Mouse (Mus musculus): ENCODE measurements around the gene Shank1. TPM values are rescaled to one million over a fixed set of nuclear protein-coding genes. Genes with fewer than 3 reads are reported as not detected.
A peak's percentile ranks its signal among the peaks of the same experiment; 100 is the strongest.

Shank1 gene
- polyA plus RNA-seq, 1 experiment from 2014 or later = 1.5 TPM

- WGBS = 1% methylated on average over 46 of the region's 54 CpGs
- no peak overlapping the region for H3K27ac ChIP-seq (ENCODE audit: low read length)
- no peaks in the 10 kb centered on the region for H3K9me3 ChIP-seq (ENCODE audit: low read length)
- peak overlapping the region; percentile 79 for H3K4me2 ChIP-seq (replicated peaks; ENCODE audit: low read depth, low read length)
- peak overlapping the region; percentile 42 for H3K4me3 ChIP-seq (ENCODE audit: low read length)
- ATAC-seq (ENCODE audit: low FRiP score, low TSS enrichment) = 0 out of 2 replicates have a peak, but pooled peaks have one; percentile 58
- peaks cover 5% of the 10 kb centered on the region; the same call in 1 of the 2 replicates for H3K4me1 ChIP-seq (ENCODE audit: insufficient read depth, low read length)
- H3K9ac ChIP-seq (replicated peaks; ENCODE audit: low read length) = no peak overlapping the region
- peaks cover 55% of the 10 kb centered on the region for H3K27me3 ChIP-seq (ENCODE audit: insufficient read depth, low read length)
- H3K36me3 ChIP-seq (ENCODE audit: insufficient read depth, low read length) = no peaks in the 10 kb centered on the region
These were observed 26.3 kb downstream of the Shank1 start for GRCm38 (mm10) chr7:44336046-44337021.

GRCm38 (mm10) chr7:44337121-44337849 lies 27.2 kb downstream of the Shank1 start:
- Histone ChIP-seq H3K4me3 (ENCODE audit: low read length) (no peak overlapping the region), H3K4me1 (ENCODE audit: insufficient read depth, low read length) (peaks cover 5% of the 10 kb centered on the region; the same call in 1 of the 2 replicates), H3K9ac (replicated peaks; ENCODE audit: low read length) (no peak overlapping the region), H3K27me3 (ENCODE audit: insufficient read depth, low read length) (peaks cover 55% of the 10 kb centered on the region), H3K4me2 (replicated peaks; ENCODE audit: low read depth, low read length) (no peak overlapping the region), H3K27ac (ENCODE audit: low read length) (no peak overlapping the region), H3K36me3 (ENCODE audit: insufficient read depth, low read length) (no peaks in the 10 kb centered on the region), H3K9me3 (ENCODE audit: low read length) (no peaks in the 10 kb centered on the region)
- 3% methylated on average over 32 of the region's 32 CpGs for WGBS
- ATAC-seq (ENCODE audit: low FRiP score, low TSS enrichment) = 0 out of 2 replicates have a peak, but pooled peaks have one; percentile 14

- Histone ChIP-seq H3K9me3 (ENCODE audit: low read length) (no peaks in the 10 kb centered on the region), H3K36me3 (ENCODE audit: insufficient read depth, low read length) (no peaks in the 10 kb centered on the region), H3K9ac (replicated peaks; ENCODE audit: low read length) (no peak overlapping the region), H3K27me3 (ENCODE audit: insufficient read depth, low read length) (peaks cover 41% of the 10 kb centered on the region), H3K4me3 (ENCODE audit: low read length) (no peak overlapping the region), H3K27ac (ENCODE audit: low read length) (no peak overlapping the region), H3K4me2 (replicated peaks; ENCODE audit: low read depth, low read length) (no peak overlapping the region), H3K4me1 (ENCODE audit: insufficient read depth, low read length) (peaks cover 12% of the 10 kb centered on the region)
- ATAC-seq (ENCODE audit: low FRiP score, low TSS enrichment) = no peak
- WGBS = 70% methylated on average over 6 of the region's 6 CpGs
These were observed 30.2 kb downstream of the Shank1 start for GRCm38 (mm10) chr7:44340226-44340625.

- Histone ChIP-seq H3K27ac (ENCODE audit: low read length) (no peak overlapping the region), H3K4me3 (ENCODE audit: low read length) (no peak overlapping the region), H3K9ac (replicated peaks; ENCODE audit: low read length) (no peak overlapping the region), H3K27me3 (ENCODE audit: insufficient read depth, low read length) (peaks cover 32% of the 10 kb centered on the region), H3K36me3 (ENCODE audit: insufficient read depth, low read length) (no peaks in the 10 kb centered on the region), H3K4me2 (replicated peaks; ENCODE audit: low read depth, low read length) (no peak overlapping the region), H3K9me3 (ENCODE audit: low read length) (no peaks in the 10 kb centered on the region), H3K4me1 (ENCODE audit: insufficient read depth, low read length) (peaks cover 8% of the 10 kb centered on the region)
- WGBS = 77% methylated on average over 10 of the region's 10 CpGs
- no peak for ATAC-seq (ENCODE audit: low FRiP score, low TSS enrichment)
These were observed 31.1 kb downstream of the Shank1 start for GRCm38 (mm10) chr7:44341119-44341518.

- no peak overlapping the region for H3K4me3 ChIP-seq (ENCODE audit: low read length)
- no peak overlapping the region for H3K4me2 ChIP-seq (replicated peaks; ENCODE audit: low read depth, low read length)
- H3K27ac ChIP-seq (ENCODE audit: low read length) = no peak overlapping the region
- no peak overlapping the region for H3K9ac ChIP-seq (replicated peaks; ENCODE audit: low read length)
- 59% methylated on average over 5 of the region's 5 CpGs for WGBS
- H3K27me3 ChIP-seq (ENCODE audit: insufficient read depth, low read length) = peaks cover 26% of the 10 kb centered on the region
- ATAC-seq (ENCODE audit: low FRiP score, low TSS enrichment) = no peak
- H3K4me1 ChIP-seq (ENCODE audit: insufficient read depth, low read length) = peaks cover 7% of the 10 kb centered on the region; the same call in 1 of the 2 replicates
- H3K9me3 ChIP-seq (ENCODE audit: low read length) = no peaks in the 10 kb centered on the region
- H3K36me3 ChIP-seq (ENCODE audit: insufficient read depth, low read length) = no peaks in the 10 kb centered on the region
These were observed 31.7 kb downstream of the Shank1 start for GRCm38 (mm10) chr7:44341714-44342113.

GRCm38 (mm10) chr7:44343459-44344015 lies 33.5 kb downstream of the Shank1 start:
- Histone ChIP-seq H3K4me1 (ENCODE audit: insufficient read depth, low read length) (peaks cover 7% of the 10 kb centered on the region; the same call in 1 of the 2 replicates), H3K9me3 (ENCODE audit: low read length) (no peaks in the 10 kb centered on the region), H3K27me3 (ENCODE audit: insufficient read depth, low read length) (peaks cover 8% of the 10 kb centered on the region), H3K27ac (ENCODE audit: low read length) (no peak overlapping the region), H3K4me3 (ENCODE audit: low read length) (no peak overlapping the region), H3K36me3 (ENCODE audit: insufficient read depth, low read length) (no peaks in the 10 kb centered on the region), H3K4me2 (replicated peaks; ENCODE audit: low read depth, low read length) (no peak overlapping the region), H3K9ac (replicated peaks; ENCODE audit: low read length) (no peak overlapping the region)
- ATAC-seq (ENCODE audit: low FRiP score, low TSS enrichment) = peak; percentile 46; the same call in 1 of the 2 replicates
- WGBS = 6% methylated on average over 11 of the region's 11 CpGs

- H3K36me3 ChIP-seq (ENCODE audit: insufficient read depth, low read length) = no peaks in the 10 kb centered on the region
- H3K4me3 ChIP-seq (ENCODE audit: low read length) = no peak overlapping the region
- WGBS = 67% methylated on average over 12 of the region's 12 CpGs
- H3K9me3 ChIP-seq (ENCODE audit: low read length) = no peaks in the 10 kb centered on the region
- H3K27ac ChIP-seq (ENCODE audit: low read length) = no peak overlapping the region
- ATAC-seq (ENCODE audit: low FRiP score, low TSS enrichment) = no peak
- H3K27me3 ChIP-seq (ENCODE audit: insufficient read depth, low read length) = peaks cover 6% of the 10 kb centered on the region
- no peak overlapping the region for H3K4me2 ChIP-seq (replicated peaks; ENCODE audit: low read depth, low read length)
- no peak overlapping the region for H3K9ac ChIP-seq (replicated peaks; ENCODE audit: low read length)
- H3K4me1 ChIP-seq (ENCODE audit: insufficient read depth, low read length) = peaks cover 7% of the 10 kb centered on the region; the same call in 1 of the 2 replicates
These were observed 34.6 kb downstream of the Shank1 start for GRCm38 (mm10) chr7:44344622-44345021.

GRCm38 (mm10) chr7:44349043-44349442 lies 39.0 kb downstream of the Shank1 start:
- Histone ChIP-seq H3K9me3 (ENCODE audit: low read length) (no peaks in the 10 kb centered on the region), H3K27me3 (ENCODE audit: insufficient read depth, low read length) (peaks cover 49% of the 10 kb centered on the region), H3K36me3 (ENCODE audit: insufficient read depth, low read length) (no peaks in the 10 kb centered on the region), H3K4me1 (ENCODE audit: insufficient read depth, low read length) (peaks cover 21% of the 10 kb centered on the region), H3K4me3 (ENCODE audit: low read length) (no peak overlapping the region), H3K4me2 (replicated peaks; ENCODE audit: low read depth, low read length) (no peak overlapping the region), H3K9ac (replicated peaks; ENCODE audit: low read length) (no peak overlapping the region), H3K27ac (ENCODE audit: low read length) (no peak overlapping the region)
- no peak for ATAC-seq (ENCODE audit: low FRiP score, low TSS enrichment)
- WGBS = 27% methylated on average over 3 of the region's 3 CpGs

- H3K27ac ChIP-seq (ENCODE audit: low read length) = 0 out of 2 replicates have a peak overlapping the region, but pooled peaks have one; percentile 14
- H3K9ac ChIP-seq (replicated peaks; ENCODE audit: low read length) = peak overlapping the region; percentile 58
- H3K36me3 ChIP-seq (ENCODE audit: insufficient read depth, low read length) = no peaks in the 10 kb centered on the region
- H3K9me3 ChIP-seq (ENCODE audit: low read length) = no peaks in the 10 kb centered on the region; the same call in 1 of the 2 replicates
- ATAC-seq (ENCODE audit: low FRiP score, low TSS enrichment) = 0 out of 2 replicates have a peak, but pooled peaks have one; percentile 37
- peaks cover 70% of the 10 kb centered on the region for H3K27me3 ChIP-seq (ENCODE audit: insufficient read depth, low read length)
- H3K4me3 ChIP-seq (ENCODE audit: low read length) = peak overlapping the region; percentile 42
- peaks cover 22% of the 10 kb centered on the region for H3K4me1 ChIP-seq (ENCODE audit: insufficient read depth, low read length)
- peak overlapping the region; percentile 68 for H3K4me2 ChIP-seq (replicated peaks; ENCODE audit: low read depth, low read length)
- 2% methylated on average over 25 of the region's 25 CpGs for WGBS
These were observed 41.1 kb downstream of the Shank1 start for GRCm38 (mm10) chr7:44350957-44351711.
